Mouse (Mus musculus): Measurements from ENCODE around the gene Tmc3.

Gene Tmc3

GRCm38 (mm10) chr7:83637781-83638583 is 53.3 kb downstream of the Tmc3 start:
- DNase-seq (ENCODE audit: low spot score in 2 of 2), result no peak

GRCm38 (mm10) chr7:83639084-83639483 is 54.4 kb downstream of the Tmc3 start:
- no peak for DNase-seq (ENCODE audit: low spot score in 2 of 2)

DNA sequence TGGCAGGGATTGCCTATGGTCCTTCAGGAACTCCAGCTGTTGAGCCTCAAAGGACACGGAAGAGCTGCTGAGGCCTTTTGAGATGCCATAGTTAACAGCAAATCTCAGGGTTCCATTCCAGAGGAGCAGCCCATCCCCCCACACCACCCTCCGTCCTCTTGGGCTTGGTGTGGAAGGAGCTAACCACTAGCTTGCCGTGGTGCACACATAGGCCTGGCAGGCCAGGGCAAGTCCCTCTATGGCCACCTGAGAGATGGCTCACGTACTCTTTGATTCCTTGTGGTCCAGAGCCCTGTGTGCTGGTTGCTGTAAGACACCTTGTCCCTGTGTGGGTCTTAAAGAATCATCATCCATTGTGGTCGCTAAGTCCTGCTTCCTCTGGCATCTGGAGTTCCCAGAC is 55.9 kb downstream of the Tmc3 start:
- no peak for DNase-seq (ENCODE audit: low spot score in 2 of 2)

DNA sequence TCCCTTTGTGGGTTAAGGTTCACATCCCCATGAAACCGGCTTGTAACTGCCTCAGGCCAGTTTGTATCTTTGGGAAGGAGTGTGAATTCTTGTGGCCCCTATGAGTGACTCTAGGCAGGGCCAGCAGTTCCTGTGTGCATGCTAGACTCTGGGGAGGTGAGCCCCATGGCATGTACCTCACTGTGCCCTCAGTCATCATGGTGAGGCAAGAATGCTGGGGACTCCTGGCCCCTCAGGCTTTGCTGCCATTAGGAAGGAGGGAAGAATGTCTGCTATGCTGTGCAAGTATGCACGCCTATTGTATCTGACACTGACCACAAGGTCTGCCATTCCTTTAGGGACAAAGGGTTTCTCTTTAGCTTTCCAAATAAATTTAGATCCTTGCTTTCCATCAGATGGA is 56.4 kb downstream of the Tmc3 start:
- DNase-seq (ENCODE audit: low spot score in 2 of 2), result no peak

GRCm38 (mm10) chr7:83643581-83643980 is 58.9 kb downstream of the Tmc3 start:
- DNase-seq (ENCODE audit: low spot score in 2 of 2), result no peak

GRCm38 (mm10) chr7:83644761-83645160 is 60.0 kb downstream of the Tmc3 start:
- DNase-seq (ENCODE audit: low spot score in 2 of 2), result no peak

- DNase-seq (ENCODE audit: low spot score in 2 of 2), result no peak
Measured at GRCm38 (mm10) chr7:83645476-83645875, 60.7 kb downstream of the Tmc3 start.

GRCm38 (mm10) chr7:83648807-83649206 is 64.1 kb downstream of the Tmc3 start:
- DNase-seq (ENCODE audit: low spot score in 2 of 2), result no peak

- DNase-seq (ENCODE audit: low spot score in 2 of 2), result no peak
Measured at GRCm38 (mm10) chr7:83650638-83651037, 65.9 kb downstream of the Tmc3 start.

GRCm38 (mm10) chr7:83652498-83652897 is 67.8 kb downstream of the Tmc3 start:
- DNase-seq (ENCODE audit: low spot score in 2 of 2), result no peak

- DNase-seq (ENCODE audit: low spot score in 2 of 2), result no peak
Measured at GRCm38 (mm10) chr7:83653605-83654051, 68.9 kb downstream of the Tmc3 start.

GRCm38 (mm10) chr7:83654196-83654595 is 69.5 kb downstream of the Tmc3 start:
- no peak for DNase-seq (ENCODE audit: low spot score in 2 of 2)

DNA sequence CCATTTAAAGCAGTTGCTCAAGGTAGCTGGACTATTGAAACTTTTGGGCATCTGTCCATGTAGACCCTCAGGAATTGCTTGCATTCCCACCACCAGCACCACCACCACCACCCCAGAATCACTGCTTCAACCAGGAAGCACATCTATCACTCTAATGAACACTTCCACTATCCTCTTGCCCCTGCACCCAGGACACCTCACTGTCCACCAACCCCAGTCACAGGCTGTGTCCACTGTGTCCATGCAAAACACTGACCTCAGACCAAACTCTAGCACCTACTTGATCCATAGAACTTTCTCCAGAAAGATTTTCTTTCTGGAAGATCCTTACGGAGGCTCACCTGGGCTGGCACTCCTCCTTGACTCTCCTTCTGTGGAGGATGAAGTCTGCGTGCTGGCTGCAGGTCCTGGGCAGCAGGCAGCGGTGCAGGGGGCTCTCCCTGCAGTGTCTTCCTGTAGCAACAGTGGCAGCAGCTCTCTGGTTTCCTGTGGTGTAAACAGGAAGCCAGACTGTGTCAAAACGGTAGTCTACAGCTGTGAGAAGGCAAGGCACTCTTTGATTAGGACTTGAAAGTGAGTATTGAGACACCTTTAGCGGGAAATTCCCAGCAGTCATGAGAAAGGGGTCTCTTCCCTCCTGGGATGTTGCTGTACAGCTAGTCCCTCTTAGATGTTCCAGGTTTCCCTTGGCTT is 70.4 kb downstream of the Tmc3 start:
- no peak for DNase-seq (ENCODE audit: low spot score in 2 of 2)

DNA sequence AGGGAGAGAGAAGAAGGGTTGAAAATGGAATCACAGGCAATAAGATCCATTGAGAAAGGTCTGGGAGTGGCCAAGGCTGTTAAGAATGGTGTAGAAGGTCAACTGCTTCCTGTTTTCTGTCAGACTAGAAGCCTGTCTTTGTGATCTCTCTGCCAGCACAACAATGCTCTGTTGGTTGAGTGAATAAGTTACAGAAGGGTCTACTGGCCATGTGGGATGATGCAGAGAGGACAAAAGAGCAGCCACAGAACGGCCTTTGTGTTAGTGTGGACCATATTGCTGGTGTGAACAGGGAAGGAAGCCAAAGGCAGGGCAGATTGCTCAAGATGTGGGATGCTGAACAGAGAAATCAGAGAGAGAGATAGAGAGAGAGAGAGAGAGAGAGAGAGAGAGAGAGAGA is 74.0 kb downstream of the Tmc3 start:
- DNase-seq (ENCODE audit: low spot score in 2 of 2), result no peak

- no peak for DNase-seq (ENCODE audit: low spot score in 2 of 2)
Measured at GRCm38 (mm10) chr7:83659159-83660065, 74.7 kb downstream of the Tmc3 start.

- no peak for DNase-seq (ENCODE audit: low spot score in 2 of 2)
Measured at GRCm38 (mm10) chr7:83660273-83660691, 75.6 kb downstream of the Tmc3 start.

DNA sequence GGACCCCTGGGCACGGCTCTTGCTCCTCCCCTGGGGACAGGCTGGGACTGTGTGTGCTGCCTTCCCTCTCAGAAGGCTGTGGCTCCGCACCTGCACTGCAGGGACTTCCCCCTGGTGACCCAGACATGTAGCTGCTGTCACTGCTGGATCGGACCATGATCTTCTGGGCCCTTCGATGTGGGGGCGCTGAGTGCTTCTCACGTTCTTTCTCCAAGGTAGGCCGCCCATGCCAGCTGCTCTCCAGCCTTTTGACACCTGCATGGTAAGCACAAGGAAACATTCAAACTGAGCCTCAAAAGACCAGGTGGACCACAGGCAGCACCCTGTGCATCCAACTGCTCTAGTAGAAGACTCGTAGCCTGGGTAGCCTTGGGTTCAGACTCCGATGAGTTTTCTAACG is 76.3 kb downstream of the Tmc3 start:
- no peak for DNase-seq (ENCODE audit: low spot score in 2 of 2)

GRCm38 (mm10) chr7:83661763-83662162 is 77.0 kb downstream of the Tmc3 start:
- no peak for DNase-seq (ENCODE audit: low spot score in 2 of 2)

- DNase-seq (ENCODE audit: low spot score in 2 of 2), result no peak
Measured at GRCm38 (mm10) chr7:83662711-83663375, 78.1 kb downstream of the Tmc3 start.

DNA sequence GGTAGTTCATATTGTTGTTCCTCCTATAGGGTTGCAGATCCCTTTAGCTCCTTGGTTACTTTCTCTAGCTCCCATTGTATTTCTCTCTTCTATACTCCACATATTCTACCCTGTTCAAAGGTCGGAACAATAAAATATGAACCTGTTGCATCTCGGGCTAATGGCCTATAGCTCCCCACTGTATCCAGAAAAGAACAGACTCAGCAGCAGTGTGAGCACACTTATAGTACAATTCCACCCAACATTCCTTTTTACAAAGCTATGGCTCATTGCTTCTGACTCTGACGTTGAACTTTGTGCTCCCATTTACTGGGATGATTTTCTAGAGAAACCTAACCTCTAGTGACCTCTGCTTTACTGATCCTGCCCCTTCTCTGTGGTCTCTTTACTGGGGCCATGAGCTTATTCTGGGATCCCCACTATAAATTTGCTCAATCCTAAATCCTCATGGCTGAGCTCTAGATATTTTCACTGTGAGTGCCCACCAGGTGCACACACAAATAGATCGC is 81.4 kb downstream of the Tmc3 start:
- no peak for DNase-seq (ENCODE audit: low spot score in 2 of 2)

GRCm38 (mm10) chr7:83667936-83668645 is 83.4 kb downstream of the Tmc3 start:
- no peak for DNase-seq (ENCODE audit: low spot score in 2 of 2)

Measured in frontal cortex, postnatal 10 days (tissue).